Mouse (Mus musculus) lung, postnatal 10 days (tissue): ENCODE results near the gene Gm8229.
"Not testable (repeated sequence)": the region's sequence is repeated elsewhere in the genome, so short reads cannot be mapped to it uniquely, and the experiment has no call there.

Source experiments
- DNase-seq: peaks from one replicate; pipeline ENCODE4 v3.0.0; 2021

The Gm8229 gene

DNA sequence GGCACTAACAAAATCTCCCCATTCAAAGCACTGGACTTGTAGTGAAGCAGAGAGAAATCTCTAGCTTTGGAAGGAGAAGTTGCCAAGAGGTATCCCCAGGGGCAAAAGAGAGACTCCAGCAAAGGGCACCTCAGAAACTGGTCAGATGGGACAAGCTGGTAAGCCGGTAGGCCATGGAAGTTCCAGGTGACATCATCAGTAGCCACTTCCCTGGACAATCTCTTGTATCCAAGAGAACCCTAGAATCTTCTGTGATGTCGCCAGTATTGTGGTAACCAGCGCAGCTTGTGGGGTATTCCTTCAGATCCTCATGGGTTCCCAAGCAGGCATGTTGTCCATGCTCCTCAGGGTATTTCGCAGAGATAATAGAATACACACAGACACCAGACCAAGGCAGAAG lies at the start of gene Gm8229:
TSS of gene Gm8229 (plus strand) at position 301 of the 400 bp plus-strand sequence.
- DNase-seq = not testable (repeated sequence)

DNA sequence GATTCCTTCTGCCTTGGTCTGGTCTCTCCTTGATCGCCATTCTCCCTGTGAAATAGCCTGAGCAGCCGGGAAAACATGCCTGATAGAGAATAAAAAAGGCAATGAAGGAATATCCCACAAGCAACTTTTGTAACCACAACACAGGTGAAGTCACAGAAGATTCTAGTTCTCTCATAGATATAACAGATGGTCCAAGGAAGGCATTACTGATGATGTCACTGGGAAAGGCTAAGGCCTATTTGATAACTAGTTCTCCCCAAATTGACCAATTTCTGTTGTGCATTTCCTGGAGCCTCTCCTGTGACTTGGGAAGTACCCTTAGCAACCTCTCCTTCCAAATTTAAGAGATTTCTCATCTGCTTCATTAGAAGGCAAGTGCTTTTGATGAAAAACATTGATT lies 26.7 kb upstream of the Gm8229 start, which contains the start of gene Gm5930:
TSS of gene Gm5930 (minus strand) at position 101 of the 400 bp plus-strand sequence.
- DNase-seq = not testable (repeated sequence)

DNA sequence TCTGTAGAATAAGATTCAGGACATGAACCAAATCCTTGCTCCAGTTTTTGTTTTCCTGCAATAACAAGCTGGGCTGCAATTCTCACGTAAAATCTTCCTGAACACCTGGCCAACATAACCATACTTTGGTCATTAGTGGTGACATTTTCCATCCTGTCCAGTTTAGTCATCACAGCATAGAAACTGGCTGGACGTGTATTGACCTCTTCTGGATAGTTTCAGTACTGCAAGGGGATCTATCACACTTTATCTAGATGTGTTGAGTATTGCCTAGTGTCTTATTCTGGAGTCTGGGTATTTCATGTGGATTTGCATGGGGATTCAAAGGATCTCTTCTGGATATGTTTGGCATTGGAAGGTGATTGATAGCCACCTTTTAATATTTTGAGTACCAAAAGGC lies 3.7 kb upstream of the Gm8229 start:
- DNase-seq = not testable (repeated sequence)

DNA sequence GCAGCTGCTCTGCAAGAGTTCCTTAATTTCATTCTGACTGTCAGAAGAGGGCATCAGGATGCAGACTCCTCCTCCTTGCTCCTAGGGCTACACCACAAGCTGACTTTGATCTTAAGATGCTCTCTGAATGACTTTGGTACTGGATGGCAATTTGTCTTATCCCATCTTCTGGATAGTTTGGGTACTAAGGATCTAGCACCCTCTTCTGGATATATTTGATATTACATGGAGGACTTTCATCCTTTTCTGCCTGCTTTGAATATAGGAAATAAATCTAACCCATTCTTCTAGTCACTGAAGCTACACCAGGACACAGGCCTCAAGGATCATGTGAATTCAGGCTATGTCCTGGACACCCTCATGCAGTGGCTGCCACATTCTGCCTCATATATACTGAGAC lies 2.9 kb upstream of the Gm8229 start:
- not testable (repeated sequence) for DNase-seq

DNA sequence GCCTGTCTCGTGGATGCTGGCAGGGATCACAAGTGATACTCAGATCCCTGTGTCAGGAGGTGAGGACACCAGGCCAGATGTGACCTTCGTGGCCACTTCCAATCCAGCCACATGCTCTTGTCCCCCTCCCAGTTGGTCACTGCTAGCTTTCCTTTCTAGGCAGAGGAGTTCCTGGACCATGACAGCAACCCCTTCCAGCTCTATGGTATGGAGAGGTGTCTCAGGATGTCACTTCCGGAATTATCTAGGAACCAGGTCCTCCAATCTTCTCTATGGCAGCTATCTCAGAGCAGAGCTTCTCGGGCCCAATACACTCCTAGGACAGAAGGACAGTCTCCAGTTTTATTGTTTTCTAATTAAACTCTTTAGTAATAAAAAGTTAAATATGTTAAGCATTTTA lies 19.1 kb downstream of the Gm8229 start:
- DNase-seq = not testable (repeated sequence)

DNA sequence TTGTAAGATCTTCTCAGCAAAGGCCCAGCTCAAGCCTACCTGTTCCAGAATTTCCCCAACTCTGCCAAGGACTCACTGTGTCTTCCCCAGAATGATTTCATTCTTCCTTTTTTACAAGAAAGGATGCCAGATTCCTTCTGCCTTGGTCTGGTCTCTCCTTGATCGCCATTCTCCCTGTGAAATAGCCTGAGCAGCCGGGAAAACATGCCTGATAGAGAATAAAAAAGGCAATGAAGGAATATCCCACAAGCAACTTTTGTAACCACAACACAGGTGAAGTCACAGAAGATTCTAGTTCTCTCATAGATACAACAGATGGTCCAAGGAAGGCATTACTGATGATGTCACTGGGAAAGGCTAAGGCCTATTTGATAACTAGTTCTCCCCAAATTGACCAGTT lies 45.4 kb downstream of the Gm8229 start, which contains the start of gene Gm3371:
TSS of gene Gm3371 (minus strand) at position 101 of the 400 bp plus-strand sequence.
- not testable (repeated sequence) for DNase-seq
